Mouse (Mus musculus): ENCODE data around the gene Commd1.

Commd1 gene

GRCm38 (mm10) chr11:22981984-22982757 is at the start of gene Commd1, which contains the start of gene Gm28048:
Gene Commd1 (minus strand): TSS chr11:22982382.
Gene Gm28048 (minus strand): TSS chr11:22982090.
- DNase-seq: peak; percentile 98 to 99

DNA sequence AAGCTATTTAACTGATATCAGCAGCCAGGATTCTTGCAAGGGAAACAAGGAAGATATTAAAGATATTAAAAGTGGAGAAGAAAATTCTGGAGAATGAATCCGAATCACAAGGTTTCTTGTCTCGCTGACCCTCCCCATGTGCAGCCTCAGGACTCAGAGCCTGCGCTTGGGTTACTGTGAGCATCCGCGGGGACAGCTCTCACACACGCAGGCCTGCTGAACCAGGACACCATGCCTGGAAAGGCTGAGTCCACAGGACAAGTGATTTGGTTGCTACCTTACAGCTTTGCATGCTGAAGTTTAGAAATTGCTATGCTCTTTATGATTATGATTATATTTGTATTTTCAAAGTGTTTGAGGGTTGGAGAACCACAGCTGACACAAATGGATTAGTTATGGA is 47.2 kb upstream of the Commd1 start:
- no peak for DNase-seq

- no peak for DNase-seq
Observed at GRCm38 (mm10) chr11:23028957-23029356, 46.8 kb upstream of the Commd1 start.

GRCm38 (mm10) chr11:23024169-23024568 is 42.0 kb upstream of the Commd1 start:
- DNase-seq: no peak

GRCm38 (mm10) chr11:23023155-23023554 is 41.0 kb upstream of the Commd1 start:
- no peak for DNase-seq

DNA sequence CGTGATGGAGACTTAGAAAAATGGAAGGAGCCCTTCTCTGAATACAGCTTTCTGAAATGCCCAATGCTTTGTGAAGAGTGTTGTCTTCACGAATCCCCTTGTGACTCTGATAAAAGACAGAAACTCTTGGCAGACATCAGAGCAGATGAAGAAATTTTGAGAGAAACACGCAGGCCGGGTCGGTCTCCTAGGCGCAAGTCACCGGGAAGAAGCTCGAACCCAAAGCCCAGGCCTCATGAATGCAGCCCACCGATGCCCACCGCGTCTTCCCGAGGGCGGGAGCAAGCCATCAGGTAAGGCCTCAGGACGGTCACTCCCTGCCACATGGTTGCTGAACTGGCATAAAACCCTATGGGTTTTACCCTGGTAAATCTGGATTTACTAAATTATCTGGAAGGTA is 38.7 kb upstream of the Commd1 start:
- DNase-seq: no peak

GRCm38 (mm10) chr11:23020116-23020770 is 38.1 kb upstream of the Commd1 start:
- DNase-seq: no peak

DNA sequence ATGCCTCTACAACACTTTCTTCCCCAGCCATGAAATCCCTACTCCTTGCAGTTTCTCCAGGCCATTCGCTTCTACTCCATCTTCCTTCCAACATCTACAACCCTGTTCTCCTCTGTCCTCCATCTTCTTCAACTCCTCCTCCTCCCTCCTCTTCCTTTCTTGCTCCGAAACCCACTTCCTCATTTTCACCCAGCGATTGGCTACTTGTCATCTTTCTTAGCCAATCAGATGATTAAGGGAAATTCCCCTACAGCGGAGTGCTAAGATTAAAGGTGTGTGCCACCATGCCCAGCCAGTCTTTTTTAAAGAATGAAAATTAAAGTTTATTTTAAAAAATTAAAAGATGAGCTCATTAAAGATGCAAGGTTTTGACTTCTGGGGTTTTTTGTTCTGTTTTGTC is 35.8 kb upstream of the Commd1 start:
- no peak for DNase-seq

DNA sequence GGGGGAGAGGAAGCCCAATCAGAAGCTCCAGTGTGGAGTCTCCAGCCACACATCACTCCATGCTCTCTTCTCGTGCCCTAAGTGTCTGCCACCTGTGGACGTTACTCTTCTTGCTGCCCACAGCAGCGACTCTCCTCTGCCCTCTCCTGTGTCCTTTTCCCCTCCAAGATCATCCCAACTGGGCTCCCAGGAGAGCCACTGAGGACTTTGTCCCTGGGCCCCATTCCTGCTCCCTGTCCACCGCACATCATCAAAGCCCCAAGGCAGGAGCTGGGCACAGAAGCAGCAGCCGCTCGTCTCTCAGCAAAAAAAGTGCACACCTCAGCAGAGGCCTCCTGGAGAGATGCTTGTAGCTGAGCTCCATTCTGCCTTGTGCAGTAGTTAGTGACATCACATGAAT is 32.8 kb upstream of the Commd1 start:
- no peak for DNase-seq

GRCm38 (mm10) chr11:23013580-23014294 is 31.6 kb upstream of the Commd1 start:
- no peak for DNase-seq

GRCm38 (mm10) chr11:23013096-23013495 is 30.9 kb upstream of the Commd1 start:
- no peak for DNase-seq

- DNase-seq: no peak
Observed at GRCm38 (mm10) chr11:23008824-23009200, 26.6 kb upstream of the Commd1 start.

DNA sequence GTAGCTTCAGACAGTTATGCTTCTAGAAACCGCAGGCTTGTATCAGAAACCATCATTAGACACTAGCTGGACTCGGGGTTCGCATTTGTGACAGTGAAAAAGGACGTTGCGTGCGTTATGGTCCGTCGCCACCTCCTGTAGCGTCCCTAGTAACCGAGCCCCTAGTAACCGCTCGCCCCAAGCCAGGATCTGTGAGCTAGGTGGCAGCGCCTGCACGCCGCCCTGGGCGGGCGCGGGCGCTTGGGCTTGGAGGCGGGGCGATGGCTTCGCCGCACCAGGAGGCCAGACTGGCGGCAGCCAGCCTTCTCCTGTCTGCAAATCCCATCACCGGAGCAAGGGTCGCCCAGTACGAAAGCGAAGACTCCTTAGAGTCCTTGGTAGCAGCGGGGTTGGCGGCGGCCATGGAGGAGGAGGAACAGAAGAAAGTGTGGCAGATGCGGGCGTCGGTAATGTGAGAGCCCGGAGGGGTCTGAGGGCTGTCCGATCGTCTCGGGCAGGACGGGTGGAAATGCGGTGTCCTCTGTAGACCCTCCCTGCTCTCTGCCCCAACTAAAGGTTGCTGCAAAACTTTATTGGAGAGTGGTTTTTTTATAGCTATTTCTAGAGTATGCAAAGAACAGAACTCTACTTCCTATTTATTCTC is 26.1 kb upstream of the Commd1 start:
- peak; percentile 87 to 90 for DNase-seq

DNA sequence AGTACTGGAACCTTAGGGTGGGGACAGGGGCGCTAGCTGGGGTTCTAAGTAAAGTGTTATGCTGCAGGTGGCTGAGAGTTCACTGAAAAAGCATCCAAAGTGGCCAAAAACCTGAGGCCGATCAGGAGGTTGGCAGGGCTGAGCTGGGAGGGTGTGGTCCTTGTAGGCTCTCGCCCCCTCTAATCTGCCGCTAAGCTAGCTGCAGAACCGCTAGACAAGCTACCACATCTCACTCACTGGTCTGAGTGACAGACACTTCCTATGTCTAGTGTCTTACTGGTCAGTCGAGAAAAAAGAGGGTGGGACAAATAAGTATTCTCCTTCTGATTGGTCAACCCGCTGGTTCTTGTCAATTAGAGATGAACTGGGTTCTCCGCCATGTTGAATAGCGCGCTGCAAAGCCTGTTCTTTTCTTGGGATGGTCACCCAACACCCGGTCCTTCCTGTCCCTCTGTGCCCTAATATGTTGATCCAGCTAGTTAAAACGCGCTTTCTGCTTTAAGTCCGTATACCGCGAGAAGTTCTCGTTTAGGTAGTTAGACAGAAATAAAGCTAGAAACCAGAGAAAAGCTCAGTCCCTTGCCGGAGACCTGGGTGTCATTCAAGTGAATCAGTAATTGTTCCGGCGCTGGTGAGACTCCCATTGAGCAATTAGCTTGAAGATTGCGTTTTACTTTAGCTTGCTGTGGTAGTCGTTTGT is 25.4 kb upstream of the Commd1 start, which contains the start of gene Fam161a:
Gene Fam161a, plus strand, starts transcription at position 51 of the 700 bp plus-strand sequence.
- DNase-seq: peak; percentile 84 to 92

DNA sequence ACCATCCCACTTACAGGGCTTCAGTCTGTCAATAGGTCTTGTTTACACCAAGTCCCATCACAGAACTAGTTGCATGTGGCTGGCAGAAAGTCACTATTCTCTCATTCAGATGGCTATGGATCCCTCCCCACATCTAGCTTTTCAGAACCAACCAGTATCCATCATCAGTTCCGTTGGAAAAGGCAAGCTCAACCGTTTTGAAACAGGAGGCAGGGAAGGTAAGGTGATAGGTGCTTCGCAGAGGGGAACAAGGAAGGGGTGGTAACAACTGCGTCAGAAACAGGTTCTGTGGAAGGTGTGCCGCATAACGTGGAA is 24.9 kb upstream of the Commd1 start:
- no peak for DNase-seq

DNA sequence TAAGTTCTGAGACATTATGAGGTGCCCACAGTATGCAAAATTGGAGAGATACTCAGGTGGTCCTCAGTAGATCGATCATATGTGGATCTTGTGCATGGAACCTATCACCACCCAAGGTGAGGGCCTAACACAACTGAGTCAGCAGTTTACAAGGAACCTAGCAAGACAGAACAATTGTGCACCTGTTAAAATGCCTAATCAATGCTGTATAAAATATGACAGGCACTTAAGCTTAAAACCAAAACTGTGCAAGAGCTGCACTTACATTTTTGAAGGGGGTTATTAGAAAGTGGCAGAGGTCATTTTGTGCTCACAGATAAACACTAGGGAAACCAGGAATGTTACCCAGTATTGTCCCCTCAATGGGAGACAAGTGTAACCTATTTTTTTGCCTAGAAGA is 23.1 kb upstream of the Commd1 start:
- no peak for DNase-seq

DNA sequence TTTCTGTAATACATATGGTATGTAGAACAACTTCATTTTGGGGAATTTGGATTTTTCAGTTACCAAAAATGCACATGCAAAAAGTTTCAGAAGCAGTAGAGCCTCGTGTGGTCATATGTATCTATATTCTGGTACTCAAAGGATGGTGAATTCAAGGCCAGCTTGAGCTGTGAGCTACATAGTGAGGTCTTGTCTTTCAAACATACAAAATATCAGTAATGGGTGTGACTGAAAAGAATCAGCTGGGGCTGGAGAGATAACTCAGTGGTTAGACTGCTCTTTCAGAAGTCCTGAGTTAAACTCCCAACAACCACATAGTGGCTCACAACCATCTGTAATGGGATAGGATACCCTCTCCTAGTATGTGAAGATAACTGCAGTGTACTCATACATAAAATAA is 16.1 kb upstream of the Commd1 start:
- no peak for DNase-seq

DNA sequence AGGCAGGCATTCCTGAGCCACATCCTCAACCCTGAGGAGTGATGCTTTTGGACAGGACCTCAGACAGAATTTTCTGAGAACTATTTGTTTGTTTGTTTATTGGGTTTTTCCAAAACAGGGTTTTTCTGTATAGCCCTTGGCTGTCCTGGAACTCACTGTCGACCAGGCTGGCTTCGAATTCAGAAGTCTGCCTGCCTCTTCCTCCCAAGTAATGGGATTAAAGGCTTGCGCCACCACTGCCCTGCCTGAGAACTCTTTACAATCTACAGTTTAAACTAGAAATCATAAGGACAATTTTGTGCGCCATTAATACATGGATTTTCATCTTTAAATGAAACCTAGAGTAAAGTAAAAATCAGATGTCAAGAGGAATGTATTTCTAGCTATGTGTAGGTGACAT is 13.3 kb upstream of the Commd1 start:
- DNase-seq: no peak

- peak in 1 of 2 experiments; percentile 43 for DNase-seq
Observed at GRCm38 (mm10) chr11:22994271-22994670, 12.1 kb upstream of the Commd1 start.

GRCm38 (mm10) chr11:22991218-22991835 is 9.1 kb upstream of the Commd1 start:
- DNase-seq: no peak

DNA sequence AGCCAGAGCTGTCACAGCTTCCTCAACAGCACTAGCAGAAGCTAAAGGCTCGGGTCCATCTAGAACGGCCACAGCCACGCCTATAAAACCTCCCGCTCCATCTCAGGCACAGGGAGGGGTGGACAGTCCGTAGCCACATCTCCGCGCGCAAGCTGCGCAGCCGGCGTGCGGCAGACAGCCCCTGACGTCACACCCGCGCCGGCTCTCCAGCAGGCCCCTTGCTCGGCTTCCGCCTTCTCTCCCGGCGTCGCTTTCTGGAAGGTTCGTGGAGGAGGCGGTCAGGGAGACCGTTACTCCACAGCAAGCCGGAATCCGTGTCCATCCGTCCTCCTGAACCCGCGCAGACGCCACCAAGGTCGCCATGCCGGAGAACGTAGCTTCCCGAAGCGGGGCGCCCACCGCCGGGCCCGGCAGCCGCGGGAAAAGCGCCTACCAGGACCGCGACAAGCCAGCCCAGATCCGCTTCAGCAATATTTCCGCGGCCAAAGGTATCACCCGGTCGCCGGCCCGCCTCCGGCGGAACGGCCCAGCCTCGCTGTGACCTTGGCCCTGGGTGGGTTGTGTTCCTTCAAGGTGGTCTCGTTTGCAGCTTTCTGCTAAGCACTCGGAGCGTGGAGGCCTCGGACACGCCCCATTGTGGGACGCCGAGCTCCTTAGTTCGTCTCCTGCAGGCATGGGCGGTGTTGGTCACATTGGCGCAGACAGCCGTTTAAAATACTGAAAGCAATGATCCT is 8.4 kb upstream of the Commd1 start, which contains the start of gene Cct4:
Gene Cct4, plus strand, starts transcription at position 127 of the 734 bp plus-strand sequence.
- peak; percentile 93 to 96 for DNase-seq
